Mouse (Mus musculus): Measurements from ENCODE around the gene Bsnd. TPM values are rescaled to one million over a fixed set of nuclear protein-coding genes. Genes with fewer than 3 reads are reported as not detected.

The Bsnd gene
- total RNA-seq, 1 experiment, result 0.09 TPM

- H3K36me3 ChIP-seq (ENCODE audit: control insufficient read depth, insufficient read depth, low read length, poor library complexity, severe bottlenecking), result peaks cover 36% of the 10 kb centered on the region
- in situ Hi-C loops (cut with MboI; ENCODE audit: low sequenced_read_pairs in 2 of 2, unreplicated experiment in 2 of 2), result no loop called here
- no peak overlapping the region for H3K4me3 ChIP-seq (ENCODE audit: insufficient read depth in 1 of 2, low read depth in 1 of 2, low read length in 2 of 2, poor library complexity in 1 of 2, severe bottlenecking in 1 of 2)
- no peak overlapping the region for H3K9ac ChIP-seq (ENCODE audit: insufficient read depth, low read depth, low read length, poor library complexity, severe bottlenecking)
- no peaks in the 10 kb centered on the region for H3K9me3 ChIP-seq (ENCODE audit: control insufficient read depth, insufficient read depth, low read depth, low read length)
- no peaks in the 10 kb centered on the region for H3K4me1 ChIP-seq (ENCODE audit: control insufficient read depth in 2 of 2, insufficient read depth in 2 of 2, low read length in 2 of 2, poor library complexity in 1 of 2)
- no peak overlapping the region for H3K27ac ChIP-seq (ENCODE audit: insufficient read depth, low read depth, low read length, poor library complexity, severe bottlenecking)
- no peak for DNase-seq (ENCODE audit: low read depth, low spot score)
- no peak for TF ChIP-seq ZNF384 (IDR thresholded peaks at IDR 0.05; ENCODE audit: low read depth, low read length)
- TF ChIP-seq CHD2 (IDR thresholded peaks at IDR 0.05; ENCODE audit: low read depth, low read length), result no peak
- no peak for TF ChIP-seq MAFK (IDR thresholded peaks at IDR 0.05; ENCODE audit: insufficient read depth, low read depth, low read length)
- no peak for TF ChIP-seq ZC3H11A (IDR thresholded peaks at IDR 0.05; ENCODE audit: borderline replicate concordance, low read depth, low read length)
- TF ChIP-seq HCFC1 (IDR thresholded peaks at IDR 0.05; ENCODE audit: borderline replicate concordance, insufficient read depth, low read length), result no peak
Measured at GRCm38 (mm10) chr4:106435426-106435825, 56.7 kb downstream of the Bsnd start.

Other genes starting within 250 kb of the Bsnd start
- gene Usp24, start 176.1 kb downstream of the Bsnd start, total RNA-seq (2012; rRNA removed), result 30.5 TPM in 2 replicates
- 1.6 and 2.9 TPM in 2 replicates for gene Pcsk9, start 28.0 kb downstream of the Bsnd start, total RNA-seq (2012; rRNA removed)
- 223 and 321 TPM in 2 replicates for gene Dhcr24, start 68.8 kb upstream of the Bsnd start, total RNA-seq (2012; rRNA removed)
- gene Lexm, start 125.0 kb upstream of the Bsnd start, total RNA-seq (2012; rRNA removed), result 2.1 and 2.9 TPM in 2 replicates
- gene Ttc22, start 130.1 kb upstream of the Bsnd start, total RNA-seq (2012; rRNA removed), result 0.09 and 0.16 TPM in 2 replicates
- 12.1 and 14.7 TPM in 2 replicates for gene Pars2, start 158.8 kb upstream of the Bsnd start, total RNA-seq (2012; rRNA removed)
- 47.1 and 48.8 TPM in 2 replicates for gene Ttc4, start 186.7 kb upstream of the Bsnd start, total RNA-seq (2012; rRNA removed)
- gene Mroh7, start 238.6 kb upstream of the Bsnd start, total RNA-seq (2012; rRNA removed), result 0.45 and 0.63 TPM in 2 replicates
- 1.4 and 2.2 TPM in 2 replicates for gene Fam151a, start 241.6 kb upstream of the Bsnd start, total RNA-seq (2012; rRNA removed)

Data from ES-E14 (cell line).